Mouse (Mus musculus) large intestine, adult 2 months (tissue): Measurements from ENCODE around the gene Gjd2. TPM values are rescaled to one million over a fixed set of nuclear protein-coding genes. Genes with fewer than 3 reads are reported as not detected.

Experiments used
- DNase-seq: peaks from one replicate; pipeline ENCODE4 v3.0.0-alpha.2; 2012; ENCODE audit warnings: low read depth, low spot score
- WGBS: fragments of 180-500 bp; shearing (Covaris S2); methylation state at CpG from one replicate; pipeline ENCODE4 v1.1.7; 2018; 5-methylcytosine and 5-hydroxymethylcytosine counted together
- polyA plus RNA-seq: library from polyadenylated mRNA; depleted of rRNA; stranded (reverse); fragments of >200 nt; gene quantifications from 2 replicates; pipeline ENCODE4 v1.2.3, GENCODE M21; 2012; rRNA removed

Gene Gjd2
- 0.02 and 0.04 TPM in 2 replicates for polyA plus RNA-seq

DNA sequence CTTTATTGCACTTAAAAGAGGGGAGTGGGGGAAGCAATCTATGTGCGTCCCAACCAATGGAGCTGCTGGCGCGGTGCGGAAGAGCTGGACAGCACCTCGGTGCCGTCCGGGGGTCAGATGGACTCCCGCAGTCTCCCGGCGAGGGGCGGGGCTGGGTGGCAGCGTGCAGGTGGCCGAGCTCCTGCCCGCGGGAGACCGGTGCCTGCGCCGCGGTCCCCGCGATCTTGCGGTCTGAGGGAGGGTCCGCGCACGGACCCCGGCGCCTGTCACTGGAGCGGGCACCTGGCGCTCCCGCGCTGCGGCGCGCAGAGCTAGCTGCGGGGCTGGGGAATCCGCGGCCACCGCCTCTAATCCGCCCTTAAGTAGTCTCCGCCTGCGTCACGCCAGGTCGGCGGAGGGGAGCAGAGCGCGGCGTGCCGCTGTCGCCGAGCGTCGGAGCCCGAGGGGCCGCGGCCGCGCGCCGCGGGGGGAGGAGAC, at the start of gene Gjd2:
Gene Gjd2 (minus strand): TSS at position 325 of the 477 bp plus-strand sequence.
- no peak for DNase-seq
- 2% methylated on average over 59 of the region's 60 CpGs for WGBS

DNA sequence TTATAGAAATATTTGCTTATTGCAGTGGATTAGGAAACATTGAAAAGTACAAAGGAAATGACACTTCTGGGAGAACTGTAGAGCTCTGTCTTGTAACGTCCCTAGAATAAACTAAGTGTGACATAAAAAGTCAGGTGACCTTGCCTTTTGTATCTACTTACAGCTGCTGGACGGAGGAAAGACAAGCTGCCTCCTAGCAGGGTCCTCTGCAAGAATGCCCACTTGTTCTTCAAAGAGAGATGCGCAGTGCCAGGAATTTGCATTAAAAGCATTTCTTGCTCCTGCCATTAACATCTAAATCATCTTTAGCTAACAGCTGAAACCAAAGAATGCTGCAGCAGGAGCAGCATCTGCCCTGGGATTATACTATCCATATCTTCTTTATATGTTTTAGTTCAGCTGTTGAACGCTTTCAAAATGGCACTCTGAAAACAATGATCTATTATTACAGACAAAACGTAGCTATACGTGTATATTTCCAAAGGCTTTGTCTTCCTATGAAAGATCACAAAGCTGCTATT, 46.7 kb upstream of the Gjd2 start:
- no peak for DNase-seq
- 57% methylated on average over 6 of the region's 6 CpGs for WGBS

DNA sequence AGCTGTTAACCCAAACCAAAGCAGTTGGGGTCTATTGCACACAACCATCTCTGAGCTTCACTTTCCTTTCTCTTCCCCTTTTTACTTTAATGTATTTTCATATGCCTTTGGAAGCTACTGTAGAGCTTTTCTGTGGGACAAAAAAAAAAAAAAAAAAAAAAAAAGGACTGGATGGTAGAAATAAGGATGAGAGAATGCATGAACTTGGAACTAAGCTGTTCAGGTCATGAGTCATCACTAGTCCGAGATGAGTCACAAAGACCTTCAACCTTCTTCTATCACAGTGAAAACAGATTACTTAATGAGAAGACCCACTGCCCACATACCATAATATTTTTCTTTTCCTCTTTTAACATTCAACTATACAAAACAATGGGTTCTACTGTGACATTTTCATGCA, 46.2 kb upstream of the Gjd2 start:
- no peak for DNase-seq
- 50% methylated on average over 1 of the region's 1 CpGs for WGBS

DNA sequence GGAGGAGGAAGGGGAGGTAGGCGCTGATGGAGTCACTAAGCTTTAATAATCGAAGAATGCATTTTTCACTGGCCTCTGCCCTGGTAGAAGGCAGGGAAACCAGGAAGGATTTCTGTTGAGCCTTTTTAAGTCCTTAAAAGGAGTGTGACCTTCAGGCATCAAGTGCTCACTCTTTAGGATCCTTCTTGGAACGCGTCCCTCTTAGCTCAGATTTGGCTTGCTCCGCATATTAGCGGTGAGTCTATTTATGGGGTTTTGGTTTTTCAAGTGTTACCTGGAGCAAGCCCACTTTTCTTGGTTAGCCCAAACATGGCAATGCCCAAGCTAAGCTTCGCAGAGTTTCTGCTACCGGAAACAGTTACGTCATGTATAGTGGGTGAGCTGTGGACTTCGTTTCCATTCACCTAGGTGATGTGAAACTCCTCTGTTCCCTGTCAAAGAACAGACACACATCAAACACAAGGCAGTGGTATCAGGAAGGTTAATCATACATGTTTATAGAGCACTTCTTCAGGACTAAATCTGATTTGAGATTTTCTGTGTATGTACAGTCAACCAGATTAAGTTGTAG, 44.9 kb upstream of the Gjd2 start:
- no peak for DNase-seq
- 86% methylated on average over 10 of the region's 10 CpGs for WGBS

DNA sequence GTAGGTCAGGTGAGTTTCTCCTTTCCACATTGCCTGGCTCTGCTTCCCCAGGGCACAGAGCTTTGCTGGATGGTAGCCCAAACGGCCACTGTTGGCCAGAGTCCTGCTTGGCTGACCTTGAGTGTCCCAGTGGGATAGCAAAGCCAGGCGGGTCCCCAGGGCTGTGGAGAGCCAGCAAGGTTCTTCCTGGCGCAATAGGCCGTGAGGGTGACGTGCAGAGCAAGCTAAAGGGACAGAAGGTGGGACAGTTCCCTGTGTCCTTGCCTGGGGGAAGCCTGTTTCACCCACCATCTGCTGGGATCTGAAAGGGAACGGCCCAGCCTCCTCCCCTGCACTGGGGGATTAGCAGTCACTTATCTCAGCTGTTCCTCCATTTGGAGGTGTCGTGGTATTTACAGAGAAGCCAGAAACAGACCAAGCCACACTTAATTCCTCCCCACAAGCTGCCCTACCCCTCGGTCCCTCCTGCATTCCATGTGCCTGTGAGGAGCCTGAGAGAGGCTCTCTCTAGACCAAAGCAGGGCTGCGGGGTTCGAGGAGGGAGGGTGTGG, 44.0 kb upstream of the Gjd2 start:
- no peak for DNase-seq
- 17% methylated on average over 10 of the region's 10 CpGs for WGBS

DNA sequence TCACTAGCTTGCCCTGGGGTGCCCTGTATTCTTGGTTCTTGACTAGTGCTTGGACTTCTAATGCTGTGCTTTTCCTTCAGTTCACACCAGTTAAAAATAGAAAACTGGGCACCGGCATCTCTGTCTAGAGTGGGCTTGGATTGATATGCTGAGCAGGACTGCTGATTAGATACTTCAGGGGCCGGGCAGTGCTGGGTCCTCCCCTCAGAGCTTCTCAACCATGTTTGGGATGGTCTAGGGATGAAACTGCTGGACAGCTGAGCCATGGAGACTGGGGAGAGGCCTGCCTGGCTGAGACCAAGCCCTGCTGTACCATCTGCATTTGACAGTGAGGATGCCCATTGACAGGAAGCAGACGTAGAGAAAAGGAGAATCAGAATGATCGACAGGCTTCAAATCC, 40.7 kb upstream of the Gjd2 start:
- 87% methylated on average over 4 of the region's 4 CpGs for WGBS
- DNase-seq, result no peak

DNA sequence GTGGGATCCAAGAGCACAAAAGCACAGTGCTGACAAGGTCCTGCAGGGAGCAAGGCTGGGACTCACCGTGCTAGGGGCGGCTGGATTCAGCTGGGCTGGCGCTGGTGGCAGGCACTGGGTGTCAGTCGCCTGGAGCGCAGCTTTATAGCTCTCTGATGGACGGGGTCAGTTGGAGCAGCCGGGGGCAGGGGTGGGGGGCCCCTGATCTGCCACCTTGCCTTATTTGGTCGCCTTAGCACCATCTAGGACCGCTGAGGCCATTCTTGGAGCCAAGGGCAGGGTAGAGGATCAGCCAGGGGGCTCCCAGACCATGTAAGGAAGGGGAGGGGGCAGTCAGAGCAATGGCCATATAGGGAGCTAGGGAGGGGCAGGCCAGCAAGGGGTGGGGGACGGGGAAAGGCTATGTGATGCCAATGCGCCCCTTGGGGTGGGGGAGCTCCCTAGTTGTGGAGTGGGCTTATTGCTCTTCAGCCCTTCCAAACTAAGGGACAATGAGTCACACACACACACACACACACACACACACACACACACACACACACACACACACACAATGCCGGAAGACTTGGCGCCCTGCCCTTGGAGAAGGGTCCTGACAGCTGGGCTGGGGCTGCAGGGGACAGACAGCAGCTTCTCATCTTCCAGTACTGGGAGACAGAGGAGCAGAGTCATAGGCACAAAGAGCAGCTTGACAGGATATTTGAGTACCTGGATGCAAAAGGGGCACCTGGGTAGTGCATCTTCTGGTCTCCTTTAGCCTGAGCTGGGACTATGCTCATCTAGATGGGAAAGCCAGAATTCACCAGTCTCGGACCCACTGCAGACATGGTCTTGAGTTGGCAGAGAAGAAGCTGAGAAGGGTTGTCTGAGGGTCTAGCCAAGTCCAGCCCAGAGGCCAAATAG, 39.5 kb upstream of the Gjd2 start, which contains the start of gene Actc1:
Gene Actc1 (minus strand): TSS at position 853 of the 903 bp plus-strand sequence.
- 17% methylated on average over 14 of the region's 14 CpGs for WGBS
- DNase-seq, result no peak

DNA sequence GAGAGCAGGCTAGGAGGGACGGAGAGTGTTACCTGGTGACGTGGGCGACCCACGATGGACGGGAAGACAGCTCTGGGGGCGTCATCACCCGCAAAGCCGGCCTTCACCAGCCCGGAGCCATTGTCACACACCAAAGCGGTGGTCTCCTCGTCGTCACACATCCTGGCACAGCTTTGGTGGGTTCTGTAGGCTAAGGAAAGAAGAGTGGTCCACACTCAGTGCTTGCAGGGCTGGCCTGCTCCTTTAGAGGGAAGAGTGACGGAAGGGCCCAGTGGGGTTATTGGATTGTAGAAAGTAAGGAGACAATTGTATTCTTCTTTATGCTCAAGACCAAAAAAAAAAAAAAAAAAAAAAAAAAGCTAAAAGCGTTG, 38.4 kb upstream of the Gjd2 start:
- no peak for DNase-seq
- WGBS, result 92% methylated on average over 14 of the region's 14 CpGs

DNA sequence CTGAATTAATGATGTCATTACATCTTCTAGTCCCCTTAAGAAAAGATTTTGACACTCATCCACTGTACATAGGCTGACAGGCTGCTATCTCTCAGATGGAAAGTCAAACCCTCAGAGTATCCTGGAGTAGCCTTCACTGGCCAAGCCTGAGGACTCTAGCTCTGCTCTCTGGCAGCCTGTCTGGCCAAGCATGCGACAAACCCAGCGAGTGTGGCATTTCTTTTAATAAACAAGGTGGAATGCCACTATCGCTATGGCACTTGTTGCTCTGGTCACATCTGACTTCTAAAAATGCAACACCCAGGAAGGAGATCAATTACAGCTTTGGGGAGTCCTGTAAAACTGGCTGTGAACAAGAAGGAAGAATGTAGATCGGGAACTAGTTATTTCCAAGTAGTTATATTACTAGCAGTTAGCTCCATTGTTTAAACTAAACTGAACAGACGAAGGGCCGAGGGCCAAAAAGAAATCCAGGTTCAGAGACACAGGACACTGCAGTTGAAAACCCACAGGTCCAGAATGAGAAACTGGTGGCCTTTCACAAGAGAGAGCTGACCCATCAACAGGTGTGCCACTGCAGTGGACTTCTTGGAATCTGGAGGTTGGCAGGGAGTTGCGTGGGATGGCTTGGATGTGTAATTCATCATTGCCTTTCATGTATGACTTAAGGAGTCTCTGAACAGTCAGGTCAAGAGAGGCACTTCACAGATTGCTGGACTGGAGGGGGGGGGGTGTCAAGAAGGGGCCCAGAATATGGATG, 37.9 kb upstream of the Gjd2 start:
- 91% methylated on average over 7 of the region's 7 CpGs for WGBS
- DNase-seq, result no peak

DNA sequence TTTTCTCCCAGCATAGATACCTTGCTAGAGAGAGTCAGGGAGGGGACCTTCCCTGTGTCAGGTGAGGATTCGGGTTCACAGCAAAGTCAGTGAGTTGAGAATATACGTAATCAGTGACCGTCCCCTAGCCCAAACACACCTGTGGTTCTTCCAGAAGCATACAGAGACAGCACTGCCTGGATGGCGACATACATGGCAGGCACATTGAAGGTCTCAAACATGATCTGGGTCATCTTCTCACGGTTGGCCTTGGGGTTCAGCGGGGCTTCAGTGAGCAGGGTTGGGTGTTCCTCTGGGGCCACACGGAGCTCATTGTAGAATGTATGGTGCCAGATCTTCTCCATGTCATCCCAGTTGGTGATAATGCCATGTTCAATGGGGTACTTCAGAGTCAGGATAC, 36.7 kb upstream of the Gjd2 start:
- 93% methylated on average over 7 of the region's 7 CpGs for WGBS
- no peak for DNase-seq

DNA sequence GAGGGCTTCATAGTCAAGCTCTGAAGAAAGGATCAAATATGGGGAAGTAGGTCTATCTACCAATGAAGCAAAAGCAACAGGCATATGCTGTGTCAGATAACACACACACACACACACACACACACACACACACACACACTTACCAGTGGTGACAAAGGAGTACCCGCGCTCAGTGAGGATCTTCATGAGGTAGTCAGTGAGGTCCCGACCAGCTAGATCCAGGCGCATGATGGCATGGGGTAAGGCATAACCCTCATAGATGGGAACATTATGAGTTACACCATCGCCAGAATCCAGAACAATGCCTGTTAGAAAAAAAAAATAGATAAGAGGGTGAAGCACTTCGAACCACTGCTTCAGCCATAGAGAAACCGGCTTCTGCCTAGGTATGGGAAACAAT, 36.0 kb upstream of the Gjd2 start:
- 91% methylated on average over 7 of the region's 7 CpGs for WGBS
- DNase-seq, result no peak

DNA sequence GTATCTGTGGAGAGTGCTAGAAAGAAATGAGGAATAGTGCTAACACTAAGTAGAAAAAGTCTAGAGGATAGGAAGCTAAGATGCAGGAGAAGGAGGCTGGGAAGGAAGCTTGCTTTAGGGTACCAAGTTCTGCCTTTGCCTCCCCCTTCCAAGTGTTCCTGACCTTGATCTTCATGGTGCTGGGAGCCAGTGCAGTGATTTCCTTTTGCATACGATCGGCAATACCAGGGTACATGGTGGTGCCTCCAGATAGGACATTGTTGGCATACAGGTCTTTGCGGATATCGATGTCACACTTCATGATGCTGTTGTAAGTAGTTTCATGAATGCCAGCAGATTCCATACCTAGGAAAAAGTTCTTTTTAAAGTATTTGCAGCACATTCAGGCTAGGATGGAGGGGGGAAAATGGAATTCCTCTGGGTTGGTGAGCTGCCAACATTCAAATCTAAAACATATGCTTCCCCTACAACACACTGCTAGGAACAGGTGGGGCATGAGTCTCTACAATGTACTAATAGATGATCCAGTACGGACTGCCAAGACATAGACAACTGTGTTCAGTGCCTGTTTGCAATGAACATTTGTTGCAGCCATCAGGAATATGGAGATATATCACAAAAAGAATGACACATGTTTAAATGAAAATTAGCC, 34.7 kb upstream of the Gjd2 start:
- WGBS, result 86% methylated on average over 5 of the region's 5 CpGs
- no peak for DNase-seq

DNA sequence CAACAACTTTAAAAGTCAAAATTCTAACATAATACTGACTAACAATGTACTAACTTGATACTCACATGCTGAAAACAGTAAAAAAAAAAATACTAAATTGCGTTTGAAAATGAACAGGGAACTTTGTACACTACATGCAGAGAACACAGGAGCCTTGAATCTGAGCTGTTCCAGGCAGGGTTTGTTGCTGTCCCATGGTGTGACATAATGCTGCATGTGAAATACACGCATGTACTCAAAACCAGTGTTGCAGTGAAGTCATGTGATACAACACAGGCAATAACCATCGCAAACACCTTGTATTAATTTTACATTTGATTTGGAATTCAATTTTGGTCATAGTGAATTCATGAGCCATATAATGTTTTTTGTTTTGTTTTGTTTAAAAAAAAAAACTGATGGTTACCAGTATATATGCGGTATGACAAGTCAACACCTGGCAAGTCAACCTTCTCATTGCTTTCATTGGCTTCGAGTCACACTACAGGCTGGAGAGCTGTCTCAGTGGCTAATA, 32.8 kb upstream of the Gjd2 start:
- 89% methylated on average over 5 of the region's 5 CpGs for WGBS
- no peak for DNase-seq

DNA sequence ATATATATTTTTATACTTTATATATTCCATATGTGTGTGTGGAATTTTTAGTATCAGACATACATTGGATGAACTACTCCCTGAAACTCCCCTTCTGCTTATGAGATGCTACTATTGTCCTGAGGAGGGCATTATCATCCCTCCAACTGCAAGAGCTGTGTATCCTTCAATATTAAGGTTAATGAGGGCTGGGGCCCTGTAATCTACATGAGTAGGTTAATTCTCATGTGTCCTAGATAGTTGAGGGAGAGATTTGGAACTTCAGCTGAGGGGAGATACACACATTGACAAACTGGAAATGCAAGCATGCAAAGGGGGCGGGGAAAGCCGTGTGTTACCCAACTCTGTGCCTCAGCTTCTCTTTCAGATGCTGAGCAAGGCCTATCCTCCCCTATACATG, 24.5 kb upstream of the Gjd2 start:
- WGBS, result 61% methylated on average over 2 of the region's 2 CpGs
- no peak for DNase-seq

DNA sequence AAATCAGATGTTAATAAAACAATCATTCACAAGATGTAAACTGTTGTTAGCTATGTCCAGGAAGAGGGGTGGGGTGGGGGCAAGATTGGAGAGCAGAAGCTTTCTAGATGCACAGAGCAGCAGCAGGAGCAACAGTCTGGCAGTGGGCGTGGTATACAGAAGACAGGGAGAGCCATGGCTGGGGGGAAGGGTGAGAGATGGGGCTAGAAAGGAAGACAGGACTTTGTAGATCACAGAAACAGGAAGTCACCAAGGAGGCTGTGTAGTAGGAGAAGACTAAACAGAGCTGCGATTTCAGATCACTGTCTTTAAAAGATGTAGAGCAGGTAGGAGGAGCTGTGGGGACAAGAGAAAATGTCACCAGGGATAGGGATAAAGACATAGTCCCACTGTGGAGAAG, 18.8 kb upstream of the Gjd2 start:
- WGBS, result 35% methylated on average over 2 of the region's 2 CpGs
- DNase-seq, result no peak

DNA sequence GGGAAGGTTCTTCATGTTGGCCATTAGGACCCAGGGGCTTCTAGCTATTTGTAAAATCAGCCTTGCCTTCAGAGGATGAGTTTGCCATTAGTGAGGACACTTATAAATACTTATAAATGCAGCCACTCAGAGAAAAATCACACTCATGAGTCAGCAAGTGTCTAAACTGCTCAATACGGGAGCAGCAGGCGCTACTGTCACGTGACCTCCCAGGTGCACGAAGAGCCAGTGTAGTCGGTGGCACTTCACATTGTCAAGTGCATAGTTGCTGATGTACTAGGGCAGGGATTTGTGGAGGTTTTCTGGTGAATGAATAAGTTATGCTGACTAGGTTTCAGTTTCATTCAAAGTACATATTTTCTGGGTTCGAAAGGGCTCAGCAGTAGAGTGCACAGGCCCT, 10.0 kb upstream of the Gjd2 start:
- 88% methylated on average over 6 of the region's 6 CpGs for WGBS
- no peak for DNase-seq

DNA sequence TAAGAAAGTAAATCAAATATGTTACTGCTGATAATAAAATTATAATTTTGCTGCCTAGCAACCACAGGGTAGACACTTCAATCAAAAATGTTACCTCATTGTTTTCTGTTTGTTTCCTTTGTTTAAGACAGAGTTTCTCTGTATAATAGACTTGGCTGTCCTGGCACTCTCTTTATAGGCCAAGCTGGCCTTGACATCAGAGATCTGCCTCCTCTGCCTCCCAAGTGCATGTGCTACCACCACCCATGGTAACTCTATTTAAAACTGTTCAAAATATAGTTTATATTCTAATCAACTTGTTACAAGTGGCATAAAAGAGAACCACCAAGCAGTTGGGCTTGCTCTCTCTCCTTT, 6.8 kb upstream of the Gjd2 start:
- DNase-seq, result no peak

DNA sequence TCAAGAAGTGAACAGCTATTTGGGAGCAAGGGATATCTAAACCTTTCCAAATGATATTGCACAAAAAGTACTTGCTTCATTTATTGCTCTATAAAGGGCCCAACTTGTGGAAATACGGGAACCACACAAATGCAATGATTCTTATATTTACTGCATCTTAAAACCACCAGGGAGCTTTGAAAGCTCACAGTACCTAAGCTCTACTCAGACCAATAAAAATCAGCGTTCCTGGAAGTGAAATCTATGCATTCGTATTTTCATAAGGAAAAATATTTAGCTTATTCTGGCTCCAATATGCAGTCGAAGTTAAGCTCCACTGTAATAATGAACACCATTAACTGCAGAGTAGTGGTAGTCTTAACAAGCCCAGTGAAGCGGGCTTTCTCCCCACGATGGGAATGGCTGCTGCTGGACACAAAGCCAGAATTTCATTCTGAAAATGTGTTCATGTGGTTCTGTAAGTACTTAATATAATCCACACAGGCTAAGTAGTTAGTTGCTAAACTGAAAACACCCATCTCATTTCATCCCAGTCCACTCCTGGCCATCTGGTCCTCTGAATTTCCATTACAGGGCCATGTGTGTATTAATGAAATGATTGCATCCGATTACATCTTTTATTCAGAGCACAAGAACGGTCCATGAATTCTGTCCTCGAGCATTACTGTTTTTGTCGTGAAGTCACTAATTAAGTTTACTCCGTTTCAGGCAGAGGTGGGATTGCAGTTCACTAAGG, 6.2 kb upstream of the Gjd2 start:
- 79% methylated on average over 11 of the region's 11 CpGs for WGBS
- no peak for DNase-seq

DNA sequence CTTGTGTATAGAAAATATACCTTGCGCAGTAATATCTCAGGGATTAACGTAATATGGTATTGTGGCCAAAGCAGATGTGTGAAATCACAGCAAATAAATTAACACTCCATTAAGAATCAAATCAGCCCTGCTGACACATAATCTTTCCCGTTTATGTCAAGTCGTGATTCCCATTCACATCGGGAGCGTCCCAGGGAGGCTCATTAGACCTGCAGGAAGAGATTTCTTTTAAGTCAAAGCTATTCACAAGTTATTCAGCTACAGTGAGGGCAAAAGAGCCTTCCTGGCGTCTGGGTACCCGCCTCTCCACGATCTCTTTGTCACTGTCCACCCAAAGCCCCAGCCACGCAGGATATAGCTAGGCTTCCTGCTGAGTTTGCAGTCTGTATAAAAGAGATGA, 4.7 kb upstream of the Gjd2 start:
- no peak for DNase-seq

More for the DNA sequence above, 4.7 kb upstream of the Gjd2 start:
- 33% methylated on average over 10 of the region's 10 CpGs for WGBS
